Mouse (Mus musculus) CH12.LX (cell line): ENCODE data around the gene F9.
"Not testable (repeated sequence)": the region's sequence is repeated elsewhere in the genome, so short reads cannot be mapped to it uniquely, and the experiment has no call there.

Experiments
- CHD2 ChIP-seq: IDR thresholded peaks from 2 replicates; pipeline ENCODE4 v1.6.1; 2011; ENCODE audit warnings: low read length, improper control_type of control experiment
- POLR2A ChIP-seq: IDR thresholded peaks from 2 replicates; pipeline ENCODE4 v1.6.1; 2011; ENCODE audit warnings: low read depth, mild to moderate bottlenecking, improper control_type of control experiment, low read length

DNA sequence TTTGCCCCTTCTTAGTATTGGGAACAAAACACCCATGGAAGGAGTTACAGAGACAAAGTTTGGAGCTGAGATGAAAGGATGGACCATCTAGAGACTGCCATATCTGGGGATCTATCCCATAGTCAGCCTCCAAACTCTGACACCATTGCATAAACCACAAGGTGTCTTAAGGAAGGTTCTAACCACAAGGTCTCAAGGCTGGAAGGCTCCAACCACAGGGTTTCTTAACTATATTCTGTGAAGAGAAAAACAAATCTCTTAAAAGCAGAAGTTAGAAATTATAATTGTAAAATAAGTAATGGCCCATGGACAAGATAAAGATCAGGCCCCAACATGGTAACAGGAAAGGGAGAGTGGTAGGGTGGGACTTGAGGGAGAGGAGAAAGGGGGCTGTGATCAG, 29.5 kb upstream of the F9 start:
- not testable (repeated sequence) for TF ChIP-seq POLR2A, CHD2
